Mouse (Mus musculus) G1E (cell line): ENCODE measurements around the gene Stx4a. TPM values are rescaled to one million over a fixed set of nuclear protein-coding genes. Genes with fewer than 3 reads are reported as not detected.

ENCODE experiments used
- ATAC-seq: 2 replicates; pipeline ENCODE4 v1.8.0; 2016; ENCODE audit warnings: mild to moderate bottlenecking; ENCODE audit not compliant: insufficient number of reproducible peaks, poor library complexity, low FRiP score, severe bottlenecking; ENCODE audit errors: extremely low read depth
- DNase-seq: peaks from one replicate; pipeline ENCODE4 v3.0.0; 2012; ENCODE audit warnings: low spot score
- H3K27me3 ChIP-seq: 2 replicates; pipeline ENCODE4 v1.6.1; 2012; ENCODE audit warnings: mild to moderate bottlenecking, low read length, inconsistent platforms; ENCODE audit not compliant: insufficient read depth
- H3K36me3 ChIP-seq: replicated peaks from 2 replicates; pipeline ENCODE3; 2012; ENCODE audit warnings: mild to moderate bottlenecking, inconsistent platforms
- H3K4me1 ChIP-seq: 2 replicates; pipeline ENCODE4 v1.6.1; 2012; ENCODE audit warnings: low read depth, low read length, inconsistent platforms, mixed read lengths; ENCODE audit not compliant: insufficient read depth
- H3K4me3 ChIP-seq: 2 replicates; pipeline ENCODE4 v1.5.1; 2012; ENCODE audit warnings: low read depth, mild to moderate bottlenecking, inconsistent platforms, low read length, moderate library complexity, mixed read lengths
- H3K9me3 ChIP-seq: replicated peaks from 2 replicates; pipeline ENCODE4 v1.6.1; 2012; ENCODE audit warnings: inconsistent platforms
- CTCF ChIP-seq: IDR thresholded peaks from 2 replicates; pipeline ENCODE4 v1.5.1; 2012; ENCODE audit warnings: low read depth, low read length, inconsistent platforms, mixed read lengths
- GATA1 ChIP-seq: IDR thresholded peaks from 2 replicates; pipeline ENCODE4 v1.6.1; 2012; ENCODE audit warnings: borderline replicate concordance, low read length, inconsistent platforms, mixed read lengths
- GATA2 ChIP-seq: IDR thresholded peaks from 2 replicates; pipeline ENCODE4 v1.6.1; 2012; ENCODE audit warnings: low read depth, low read length, inconsistent platforms, borderline replicate concordance
- POLR2AphosphoS5 ChIP-seq: IDR thresholded peaks from 2 replicates; pipeline ENCODE4 v1.6.1; 2012; ENCODE audit warnings: low read depth, low read length, inconsistent platforms; ENCODE audit not compliant: insufficient replicate concordance
- TAL1 ChIP-seq: conservative IDR thresholded peaks from 2 replicates; pipeline ENCODE4 v1.6.1; 2012; ENCODE audit warnings: low read depth, low read length, inconsistent platforms, mixed read lengths
- polyA plus RNA-seq: library from polyadenylated mRNA; stranded (reverse); fragments of >175 nt; gene quantifications from 2 replicates; pipeline ENCODE4 v1.2.3, GENCODE M21; 2012
- total RNA-seq, 2 experiments: library from RNA; stranded (forward) in 1 of 2; stranded (reverse) in 1 of 2; fragments of 200-1000 nt in 1 of 2; fragments of >200 nt in 1 of 2; fragmentation: Nextera tagmentation in 1 of 2; gene quantifications; 2 replicates each; pipeline ENCODE4 v1.2.3; 2014 to 2017

Stx4a gene
- total and polyA plus RNA-seq, 3 experiments: 36.0 to 69.9 (median 55.7) TPM

GRCm38 (mm10) chr7:127858258-127858657 is 34.2 kb downstream of the Stx4a start:
- H3K36me3 ChIP-seq: peaks cover 5% of the 10 kb centered on the region
- H3K27me3 ChIP-seq: peaks cover 11% of the 10 kb centered on the region
- H3K4me1 ChIP-seq: 0 out of 2 replicates have a peak, but pooled peaks cover 3% of the 10 kb centered on the region
- H3K4me3 ChIP-seq: no peak overlapping the region
- no peak for TF ChIP-seq GATA1
- no peak for TF ChIP-seq TAL1
- TF ChIP-seq POLR2AphosphoS5: no peak
- no peak for TF ChIP-seq GATA2
- TF ChIP-seq CTCF: no peak
- DNase-seq: no peak
- H3K9me3 ChIP-seq: no peaks in the 10 kb centered on the region
- ATAC-seq: no peak

GRCm38 (mm10) chr7:127866434-127866833 is 42.3 kb downstream of the Stx4a start:
- Histone ChIP-seq H3K9me3 (no peaks in the 10 kb centered on the region), H3K4me1 (peaks cover 23% of the 10 kb centered on the region), H3K27me3 (peaks cover 3% of the 10 kb centered on the region; the same call in 1 of the 2 replicates), H3K4me3 (no peak overlapping the region), H3K36me3 (peaks cover 75% of the 10 kb centered on the region)
- DNase-seq: no peak
- ATAC-seq: no peak
- TF ChIP-seq TAL1: no peak
- TF ChIP-seq POLR2AphosphoS5: no peak

GRCm38 (mm10) chr7:127867641-127868040 is 43.5 kb downstream of the Stx4a start:
- H3K9me3 ChIP-seq: no peaks in the 10 kb centered on the region
- H3K4me3 ChIP-seq: no peak overlapping the region
- H3K36me3 ChIP-seq: peaks cover 79% of the 10 kb centered on the region
- peaks cover 3% of the 10 kb centered on the region; the same call in 1 of the 2 replicates for H3K27me3 ChIP-seq
- no peak for TF ChIP-seq TAL1
- TF ChIP-seq GATA2: no peak
- TF ChIP-seq CTCF: no peak
- TF ChIP-seq GATA1: no peak
- TF ChIP-seq POLR2AphosphoS5: no peak
- peaks cover 32% of the 10 kb centered on the region for H3K4me1 ChIP-seq
- ATAC-seq (no peak), DNase-seq (no peak)

GRCm38 (mm10) chr7:127869149-127869810 is 45.2 kb downstream of the Stx4a start:
- Histone ChIP-seq H3K27me3 (peaks cover 3% of the 10 kb centered on the region; the same call in 1 of the 2 replicates), H3K9me3 (no peaks in the 10 kb centered on the region), H3K36me3 (peaks cover 93% of the 10 kb centered on the region), H3K4me1 (peaks cover 47% of the 10 kb centered on the region), H3K4me3 (no peak overlapping the region)
- no peak for DNase-seq
- ATAC-seq: no peak
- TF ChIP-seq TAL1 (no peak), GATA2 (no peak), POLR2AphosphoS5 (no peak), CTCF (no peak), GATA1 (no peak)

- no peak overlapping the region for H3K4me3 ChIP-seq
- no peak for TF ChIP-seq GATA1
- no peak for TF ChIP-seq TAL1
- TF ChIP-seq CTCF: no peak
- TF ChIP-seq GATA2: no peak
- TF ChIP-seq POLR2AphosphoS5: no peak
- DNase-seq (no peak), ATAC-seq (no peak)
- H3K27me3 ChIP-seq: peaks cover 3% of the 10 kb centered on the region; the same call in 1 of the 2 replicates
- H3K9me3 ChIP-seq: no peaks in the 10 kb centered on the region
- H3K4me1 ChIP-seq: peaks cover 57% of the 10 kb centered on the region
- H3K36me3 ChIP-seq: peaks cover 84% of the 10 kb centered on the region
Measured at GRCm38 (mm10) chr7:127870136-127870821, 46.2 kb downstream of the Stx4a start.

GRCm38 (mm10) chr7:127874812-127875626 is 50.9 kb downstream of the Stx4a start:
- peaks cover 17% of the 10 kb centered on the region for H3K9me3 ChIP-seq
- H3K27me3 ChIP-seq: no peaks in the 10 kb centered on the region
- H3K4me3 ChIP-seq: peak overlapping the region; percentile 92
- peaks cover 62% of the 10 kb centered on the region for H3K36me3 ChIP-seq
- H3K4me1 ChIP-seq: peaks cover 69% of the 10 kb centered on the region
- TF ChIP-seq CTCF (no peak), POLR2AphosphoS5 (no peak), GATA2 (no peak), TAL1 (no peak), GATA1 (no peak)
- ATAC-seq (no peak), DNase-seq (no peak)
